Mouse (Mus musculus) hindbrain, embryonic 11.5 days (tissue): ENCODE results near the gene Dars. TPM values are rescaled to one million over a fixed set of nuclear protein-coding genes. Genes with fewer than 3 reads are reported as not detected.
A peak's percentile ranks its signal among the peaks of the same experiment; 100 is the strongest.

Experiments
- ATAC-seq: fragments of 200-750 bp; cut with Nextera tagmentation; 2 replicates; pipeline ENCODE4 v1.8.0; 2017; ENCODE audit warnings: mild to moderate bottlenecking, moderate TSS enrichment, moderate library complexity; ENCODE audit not compliant: low FRiP score
- DNase-seq: peaks from one replicate; pipeline ENCODE4 v3.0.0-alpha.2; 2015; ENCODE audit warnings: low spot score
- H3K27ac ChIP-seq: fragments of 300-500 bp; sonication (generic); 2 replicates; pipeline ENCODE4 v1.5.1; 2014; ENCODE audit warnings: mild to moderate bottlenecking, low read depth, low read length
- H3K27me3 ChIP-seq: fragments of 300-500 bp; sonication (generic); 2 replicates; pipeline ENCODE4 v1.6.1; 2014; ENCODE audit warnings: mild to moderate bottlenecking, low read length, moderate library complexity, mixed read lengths; ENCODE audit not compliant: control insufficient read depth, insufficient read depth
- H3K36me3 ChIP-seq: fragments of 300-500 bp; sonication (generic); 2 replicates; pipeline ENCODE4 v1.6.1; 2014; ENCODE audit warnings: mild to moderate bottlenecking, low read length, moderate library complexity, mixed read lengths; ENCODE audit not compliant: control insufficient read depth, insufficient read depth
- H3K4me1 ChIP-seq: fragments of 300-500 bp; sonication (generic); replicated peaks from 2 replicates; pipeline ENCODE4 v1.6.1; 2014; ENCODE audit warnings: low read length, mixed read lengths; ENCODE audit not compliant: control insufficient read depth, insufficient read depth
- H3K4me2 ChIP-seq: fragments of 300-500 bp; sonication (generic); replicated peaks from 2 replicates; pipeline ENCODE4 v1.6.1; 2014; ENCODE audit warnings: mild to moderate bottlenecking, low read depth, low read length
- H3K4me3 ChIP-seq: fragments of 300-500 bp; sonication (generic); 2 replicates; pipeline ENCODE4 v1.5.1; 2014; ENCODE audit warnings: low read depth, low read length
- H3K9ac ChIP-seq: fragments of 300-500 bp; sonication (generic); 2 replicates; pipeline ENCODE4 v1.6.1; 2014; ENCODE audit warnings: low read depth, low read length
- H3K9me3 ChIP-seq: fragments of 300-500 bp; sonication (generic); 2 replicates; pipeline ENCODE4 v1.6.1; 2016; ENCODE audit warnings: low read length; ENCODE audit not compliant: control insufficient read depth
- WGBS: fragments of 180-500 bp; shearing (Covaris S2); extraction: QIAGEN DNeasy Blood & Tissue Kit; methylation state at CpG from one replicate; pipeline ENCODE4 v1.1.7; 2014; 5-methylcytosine and 5-hydroxymethylcytosine counted together
- polyA plus RNA-seq: library from polyadenylated mRNA; unstranded; fragments of >200 nt; fragmentation: Nextera tagmentation; extraction: Ambion mirVana; gene quantifications from 2 replicates; pipeline ENCODE4 v1.2.1, GENCODE M21; 2014

Gene Dars
- polyA plus RNA-seq, 1 experiment from 2014 or later = 159 TPM

- WGBS = 23% methylated on average over 2 of the region's 2 CpGs
- Histone ChIP-seq H3K9ac (no peak overlapping the region), H3K9me3 (no peaks in the 10 kb centered on the region), H3K27ac (peak overlapping the region; percentile 75), H3K4me2 (no peak overlapping the region), H3K36me3 (no peaks in the 10 kb centered on the region), H3K27me3 (no peaks in the 10 kb centered on the region), H3K4me1 (peaks cover 5% of the 10 kb centered on the region; the same call in 1 of the 2 replicates), H3K4me3 (no peak overlapping the region)
- ATAC-seq (peak; percentile 88), DNase-seq (peak; percentile 56)
These were observed 12.1 kb downstream of the Dars start for GRCm38 (mm10) chr1:128405041-128405481.

GRCm38 (mm10) chr1:128400926-128401325 lies 16.2 kb downstream of the Dars start:
- Histone ChIP-seq H3K9ac (no peak overlapping the region), H3K4me3 (no peak overlapping the region), H3K27ac (peak overlapping the region; percentile 79), H3K4me2 (no peak overlapping the region), H3K4me1 (peaks cover 5% of the 10 kb centered on the region; the same call in 1 of the 2 replicates), H3K36me3 (no peaks in the 10 kb centered on the region), H3K9me3 (no peaks in the 10 kb centered on the region; the same call in 1 of the 2 replicates), H3K27me3 (no peaks in the 10 kb centered on the region)
- ATAC-seq (no peak), DNase-seq (peak; percentile 38)
- WGBS = 38% methylated on average over 2 of the region's 2 CpGs

- Histone ChIP-seq H3K27ac (peak overlapping the region; percentile 76), H3K27me3 (no peaks in the 10 kb centered on the region), H3K4me1 (0 out of 2 replicates have a peak, but pooled peaks cover 3% of the 10 kb centered on the region), H3K4me3 (no peak overlapping the region), H3K9me3 (no peaks in the 10 kb centered on the region; the same call in 1 of the 2 replicates), H3K36me3 (no peaks in the 10 kb centered on the region), H3K9ac (no peak overlapping the region), H3K4me2 (no peak overlapping the region)
- ATAC-seq (peak; percentile 42; the same call in 1 of the 2 replicates), DNase-seq (peak; percentile 10)
- WGBS = 40% methylated on average over 5 of the region's 5 CpGs
These were observed 16.9 kb downstream of the Dars start for GRCm38 (mm10) chr1:128399941-128400915.

GRCm38 (mm10) chr1:128398738-128399445 lies 18.3 kb downstream of the Dars start:
- 97% methylated on average over 5 of the region's 5 CpGs for WGBS
- no peak overlapping the region for H3K4me2 ChIP-seq
- no peak for ATAC-seq
- H3K4me1 ChIP-seq = 0 out of 2 replicates have a peak, but pooled peaks cover 3% of the 10 kb centered on the region
- DNase-seq = no peak
- no peak overlapping the region for H3K9ac ChIP-seq
- no peaks in the 10 kb centered on the region for H3K27me3 ChIP-seq
- peaks cover 3% of the 10 kb centered on the region; the same call in 1 of the 2 replicates for H3K36me3 ChIP-seq
- H3K27ac ChIP-seq = no peak overlapping the region
- no peak overlapping the region for H3K4me3 ChIP-seq
- H3K9me3 ChIP-seq = no peaks in the 10 kb centered on the region; the same call in 1 of the 2 replicates

- WGBS = 91% methylated on average over 3 of the region's 3 CpGs
- Histone ChIP-seq H3K4me2 (no peak overlapping the region), H3K9ac (no peak overlapping the region), H3K27ac (no peak overlapping the region), H3K4me1 (no peaks in the 10 kb centered on the region), H3K4me3 (no peak overlapping the region), H3K36me3 (peaks cover 3% of the 10 kb centered on the region; the same call in 1 of the 2 replicates), H3K27me3 (no peaks in the 10 kb centered on the region), H3K9me3 (no peaks in the 10 kb centered on the region; the same call in 1 of the 2 replicates)
- ATAC-seq = no peak
- no peak for DNase-seq
These were observed 22.5 kb downstream of the Dars start for GRCm38 (mm10) chr1:128394657-128395056.

- H3K4me3 ChIP-seq = no peak overlapping the region
- H3K36me3 ChIP-seq = peaks cover 3% of the 10 kb centered on the region; the same call in 1 of the 2 replicates
- H3K4me1 ChIP-seq = no peaks in the 10 kb centered on the region
- H3K9me3 ChIP-seq = no peaks in the 10 kb centered on the region; the same call in 1 of the 2 replicates
- ATAC-seq (no peak), DNase-seq (no peak)
- no peak overlapping the region for H3K4me2 ChIP-seq
- WGBS = 63% methylated on average over 2 of the region's 2 CpGs
- H3K9ac ChIP-seq = no peak overlapping the region
- no peak overlapping the region for H3K27ac ChIP-seq
- H3K27me3 ChIP-seq = no peaks in the 10 kb centered on the region
These were observed 24.8 kb downstream of the Dars start for GRCm38 (mm10) chr1:128392382-128392781.

- H3K4me1 ChIP-seq = no peaks in the 10 kb centered on the region
- H3K4me2 ChIP-seq = no peak overlapping the region
- 94% methylated on average over 7 of the region's 7 CpGs for WGBS
- DNase-seq (no peak), ATAC-seq (no peak)
- no peak overlapping the region for H3K27ac ChIP-seq
- no peaks in the 10 kb centered on the region for H3K27me3 ChIP-seq
- no peak overlapping the region for H3K9ac ChIP-seq
- no peak overlapping the region for H3K4me3 ChIP-seq
- H3K9me3 ChIP-seq = no peaks in the 10 kb centered on the region
- H3K36me3 ChIP-seq = no peaks in the 10 kb centered on the region
These were observed 30.7 kb downstream of the Dars start for GRCm38 (mm10) chr1:128386487-128386886.

- ATAC-seq (no peak), DNase-seq (no peak)
- H3K27me3 ChIP-seq = no peaks in the 10 kb centered on the region
- H3K9me3 ChIP-seq = no peaks in the 10 kb centered on the region
- no peak overlapping the region for H3K27ac ChIP-seq
- no peak overlapping the region for H3K4me3 ChIP-seq
- no peak overlapping the region for H3K9ac ChIP-seq
- WGBS = 88% methylated on average over 4 of the region's 4 CpGs
- H3K4me2 ChIP-seq = no peak overlapping the region
- no peaks in the 10 kb centered on the region for H3K4me1 ChIP-seq
- peaks cover 4% of the 10 kb centered on the region; the same call in 1 of the 2 replicates for H3K36me3 ChIP-seq
These were observed 40.3 kb downstream of the Dars start for GRCm38 (mm10) chr1:128376841-128377240.
